Mouse (Mus musculus) cerebellum, adult 2 months (tissue): ENCODE results near the gene Rhcg. TPM values are rescaled to one million over a fixed set of nuclear protein-coding genes. Genes with fewer than 3 reads are reported as not detected.
A peak's percentile ranks its signal among the peaks of the same experiment; 100 is the strongest.

Experiments used
- DNase-seq, 2 experiments: peaks; one replicate each; pipeline ENCODE4 v3.0.0; 2021
- H3K27ac ChIP-seq: fragments of 200-500 bp; 2 replicates; pipeline ENCODE4 v1.5.1; 2012; ENCODE audit warnings: low read length, control low read depth, inconsistent platforms; ENCODE audit not compliant: insufficient read depth
- H3K27me3 ChIP-seq: fragments of 200-500 bp; 2 replicates; pipeline ENCODE4 v1.6.1; 2012; ENCODE audit warnings: inconsistent platforms, mild to moderate bottlenecking, low read length, moderate library complexity; ENCODE audit not compliant: control insufficient read depth, insufficient read depth
- H3K4me1 ChIP-seq: fragments of 200-500 bp; 2 replicates; pipeline ENCODE4 v1.6.1; 2011; ENCODE audit warnings: low read length; ENCODE audit not compliant: control insufficient read depth, insufficient read depth
- H3K4me3 ChIP-seq: fragments of 200-500 bp; replicated peaks from 2 replicates; pipeline ENCODE3; 2011; ENCODE audit warnings: mild to moderate bottlenecking, low read depth, low read length, control low read depth; ENCODE audit not compliant: insufficient read depth
- CTCF ChIP-seq: fragments of 200-500 bp; IDR thresholded peaks from 2 replicates; pipeline ENCODE4 v1.5.1; 2011; ENCODE audit warnings: low read depth, mild to moderate bottlenecking, control low read depth, low read length, moderate library complexity, borderline replicate concordance; ENCODE audit not compliant: insufficient read depth
- POLR2A ChIP-seq: fragments of 200-500 bp; IDR thresholded peaks from 2 replicates; pipeline ENCODE4 v1.6.1; 2011; ENCODE audit warnings: low read length, control low read depth, borderline replicate concordance; ENCODE audit not compliant: insufficient read depth
- WGBS: fragments of 180-500 bp; shearing (Covaris S2); methylation state at CpG from one replicate; pipeline ENCODE4 v1.1.7; 2018; 5-methylcytosine and 5-hydroxymethylcytosine counted together
- polyA plus RNA-seq: library from polyadenylated mRNA; depleted of rRNA; stranded (reverse); fragments of >200 nt; gene quantifications from 2 replicates; pipeline ENCODE4 v1.2.3, GENCODE M21; 2012

The Rhcg gene
- polyA plus RNA-seq, 1 experiment, result 0.13 TPM

GRCm38 (mm10) chr7:79562385-79562784 lies 55.1 kb downstream of the Rhcg start:
- no peak for DNase-seq
- 53% methylated on average over 5 of the region's 5 CpGs for WGBS
- Histone ChIP-seq H3K4me1 (no peaks in the 10 kb centered on the region), H3K4me3 (no peak overlapping the region), H3K27me3 (no peaks in the 10 kb centered on the region), H3K27ac (no peak overlapping the region)
- no peak for TF ChIP-seq POLR2A
- no peak for TF ChIP-seq CTCF

- TF ChIP-seq CTCF, result peak; percentile 27; the same call in 1 of the 2 replicates
- TF ChIP-seq POLR2A, result no peak
- no peaks in the 10 kb centered on the region for H3K27me3 ChIP-seq
- no peak overlapping the region for H3K4me3 ChIP-seq
- H3K27ac ChIP-seq, result no peak overlapping the region
- H3K4me1 ChIP-seq, result no peaks in the 10 kb centered on the region
- WGBS, result 71% methylated on average over 1 of the region's 1 CpGs
- no peak for DNase-seq
These were observed 58.8 kb downstream of the Rhcg start for GRCm38 (mm10) chr7:79558698-79559097.

GRCm38 (mm10) chr7:79557728-79558221 lies 59.7 kb downstream of the Rhcg start:
- H3K4me3 ChIP-seq, result no peak overlapping the region
- TF ChIP-seq POLR2A (no peak), CTCF (no peak)
- 15% methylated on average over 8 of the region's 8 CpGs for WGBS
- H3K27me3 ChIP-seq, result no peaks in the 10 kb centered on the region
- no peaks in the 10 kb centered on the region for H3K4me1 ChIP-seq
- no peak for DNase-seq
- H3K27ac ChIP-seq, result no peak overlapping the region

GRCm38 (mm10) chr7:79555368-79556034 lies 62.0 kb downstream of the Rhcg start:
- no peak for TF ChIP-seq POLR2A
- no peak for TF ChIP-seq CTCF
- WGBS, result 46% methylated on average over 25 of the region's 25 CpGs
- H3K27ac ChIP-seq, result no peak overlapping the region
- DNase-seq, result no peak
- no peaks in the 10 kb centered on the region for H3K4me1 ChIP-seq
- H3K4me3 ChIP-seq, result no peak overlapping the region
- H3K27me3 ChIP-seq, result no peaks in the 10 kb centered on the region

GRCm38 (mm10) chr7:79552702-79553101 lies 64.8 kb downstream of the Rhcg start:
- TF ChIP-seq CTCF (peak; percentile 46; the same call in 1 of the 2 replicates), POLR2A (no peak)
- DNase-seq, result no peak
- Histone ChIP-seq H3K4me3 (no peak overlapping the region), H3K27me3 (no peaks in the 10 kb centered on the region), H3K27ac (no peak overlapping the region), H3K4me1 (no peaks in the 10 kb centered on the region)
- WGBS, result 11% methylated on average over 10 of the region's 10 CpGs

- DNase-seq, result no peak
- TF ChIP-seq CTCF (no peak), POLR2A (no peak)
- Histone ChIP-seq H3K4me1 (no peaks in the 10 kb centered on the region; the same call in 1 of the 2 replicates), H3K4me3 (no peak overlapping the region), H3K27ac (no peak overlapping the region), H3K27me3 (no peaks in the 10 kb centered on the region)
- WGBS, result 73% methylated on average over 12 of the region's 12 CpGs
These were observed 68.4 kb downstream of the Rhcg start for GRCm38 (mm10) chr7:79548893-79549555.

GRCm38 (mm10) chr7:79547092-79547491 lies 70.4 kb downstream of the Rhcg start:
- H3K4me1 ChIP-seq, result no peaks in the 10 kb centered on the region; the same call in 1 of the 2 replicates
- DNase-seq, result peak; percentile 93 to 97
- TF ChIP-seq CTCF (peak; percentile 100), POLR2A (no peak)
- H3K4me3 ChIP-seq, result no peak overlapping the region
- H3K27ac ChIP-seq, result no peak overlapping the region
- H3K27me3 ChIP-seq, result no peaks in the 10 kb centered on the region; the same call in 1 of the 2 replicates
- 2% methylated on average over 15 of the region's 15 CpGs for WGBS

- TF ChIP-seq POLR2A (no peak), CTCF (no peak)
- no peak overlapping the region for H3K4me3 ChIP-seq
- 43% methylated on average over 7 of the region's 7 CpGs for WGBS
- H3K27ac ChIP-seq, result no peak overlapping the region
- no peak for DNase-seq
- no peaks in the 10 kb centered on the region; the same call in 1 of the 2 replicates for H3K4me1 ChIP-seq
- no peaks in the 10 kb centered on the region; the same call in 1 of the 2 replicates for H3K27me3 ChIP-seq
These were observed 72.4 kb downstream of the Rhcg start for GRCm38 (mm10) chr7:79545066-79545400.
